ENCODE assay signal across 9 mouse cellular contexts in the genomic region with DNA sequence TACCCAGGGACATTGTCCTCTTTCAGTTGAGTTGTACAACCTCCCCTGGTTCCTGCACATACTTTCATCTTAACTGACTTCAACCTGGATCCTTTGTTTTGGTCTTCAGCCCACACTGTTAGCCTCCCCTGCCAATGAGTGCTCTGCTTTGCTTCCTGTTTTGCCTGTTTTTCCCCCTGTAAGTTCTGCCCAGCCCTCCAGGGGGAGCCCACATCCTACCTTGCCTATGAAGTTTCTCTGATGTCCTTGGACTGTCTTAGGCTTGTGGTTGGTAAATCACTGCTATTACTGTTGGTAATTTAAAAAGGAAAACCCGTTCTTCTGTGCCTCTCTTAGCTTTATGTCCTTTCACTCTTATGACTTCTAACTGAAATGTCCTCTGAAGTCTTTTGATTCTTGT.
DNase-seq lines count a peak whose midpoint lies in the region; ATAC-seq and TF ChIP-seq lines count a peak whose summit lies in the region.
"Had no signal": no experiment of that assay in that cellular context is flagged by ENCODE, and none has a peak within 500 bp of the region (broad histone marks: within the 10 kb centered on the region; RNA-seq: fewer than 3 reads in every experiment).

No protein-coding gene starts in this region.

- peak; percentile 9 for DNase-seq in adipocyte (ENCODE audit: low spot score)
- peak; percentile 66 for DNase-seq in embryo, embryonic 11 days
- peak; percentile 78 for DNase-seq in heart, postnatal 0 days (ENCODE audit: low spot score)
- peak; percentile 77 for DNase-seq in layer of hippocampus, adult 9-10 months (ENCODE audit: low spot score)
- peak; percentile 84 for DNase-seq in lung, postnatal 25 days (ENCODE audit: low spot score)
- peak; percentile 23 for DNase-seq in spleen, adult 12 weeks (ENCODE audit: low spot score)

- TF ChIP-seq EP300 in heart, postnatal 0 days (IDR thresholded peaks at IDR 0.05; ENCODE audit: low read depth), result no peak

- peak; percentile 76 for TF ChIP-seq CTCF in E14TG2a.4 (conservative IDR thresholded peaks at IDR 0.05; ENCODE audit: low read length)
- TF ChIP-seq CTCF in heart, postnatal 0 days (IDR thresholded peaks at IDR 0.05; ENCODE audit: low read depth), result peak; percentile 93

- H3K9ac ChIP-seq in heart, postnatal 0 days (replicated peaks; ENCODE audit: low read depth, low read length), result no peak overlapping the region
- H3K9ac ChIP-seq: liver, embryonic 15.5 days had no signal

- no peak overlapping the region for H3K4me3 ChIP-seq in E14TG2a.4 (replicated peaks; ENCODE audit: low read length)
- H3K4me3 ChIP-seq in heart, postnatal 0 days (ENCODE audit: low read depth, low read length), result no peak overlapping the region
- H3K4me3 ChIP-seq: liver, embryonic 15.5 days had no signal

- H3K4me2 ChIP-seq in heart, postnatal 0 days (ENCODE audit: low read depth, low read length), result no peak overlapping the region
- H3K4me2 ChIP-seq: liver, embryonic 15.5 days had no signal

- H3K36me3 ChIP-seq in E14TG2a.4 (ENCODE audit: insufficient read depth, low read length), result peaks cover 15% of the 10 kb centered on the region
- no peaks in the 10 kb centered on the region for H3K36me3 ChIP-seq in heart, postnatal 0 days (replicated peaks; ENCODE audit: control insufficient read depth, insufficient read depth, low read length)
- H3K36me3 ChIP-seq: liver, embryonic 15.5 days had no signal

- no peaks in the 10 kb centered on the region for H3K27me3 ChIP-seq in E14TG2a.4 (ENCODE audit: insufficient read depth, low read length)
- H3K27me3 ChIP-seq in heart, postnatal 0 days (ENCODE audit: control insufficient read depth, insufficient read depth, low read length), result no peaks in the 10 kb centered on the region
- H3K27me3 ChIP-seq: liver, embryonic 15.5 days had no signal

- no peaks in the 10 kb centered on the region for H3K9me3 ChIP-seq in E14TG2a.4 (ENCODE audit: low read length)
- H3K9me3 ChIP-seq in heart, postnatal 0 days (replicated peaks; ENCODE audit: control insufficient read depth, low read length), result no peaks in the 10 kb centered on the region
- H3K9me3 ChIP-seq: liver, embryonic 15.5 days had no signal

- no peak overlapping the region for H3K27ac ChIP-seq in heart, postnatal 0 days (ENCODE audit: low read depth)
- H3K27ac ChIP-seq: liver, embryonic 15.5 days had no signal

- peaks cover 12% of the 10 kb centered on the region for H3K4me1 ChIP-seq in E14TG2a.4 (replicated peaks; ENCODE audit: low read depth, low read length)
- H3K4me1 ChIP-seq in heart, postnatal 0 days (ENCODE audit: control insufficient read depth, insufficient read depth), result no peaks in the 10 kb centered on the region
- H3K4me1 ChIP-seq: liver, embryonic 15.5 days had no signal

- 23% methylated on average over 1 of the region's 1 CpGs for WGBS in heart, postnatal 0 days

- ATAC-seq in heart, postnatal 0 days (ENCODE audit: insufficient read depth, low read depth), result no peak; the same call in 1 of the 2 replicates
- no peak for ATAC-seq in erythroid progenitor cell, adult 5-6 weeks (replicated peaks; ENCODE audit: low FRiP score, poor library complexity, severe bottlenecking)

Comparison
In these comparisons a context has a peak if more than half of its experiments do, and no peak if none do; other contexts are left out.
1. DNase-seq: peak in every context shown above with its lines; median percentile 84 in lung, postnatal 25 days; 78 in heart, postnatal 0 days; 77 in layer of hippocampus, adult 9-10 months; 66 in embryo, embryonic 11 days; 23 in spleen, adult 12 weeks; 9 in adipocyte.